Mouse (Mus musculus): Measurements from ENCODE around the gene Nipa2. TPM values are rescaled to one million over a fixed set of nuclear protein-coding genes. Genes with fewer than 3 reads are reported as not detected.
"Not testable (repeated sequence)": the region's sequence is repeated elsewhere in the genome, so short reads cannot be mapped to it uniquely, and the experiment has no call there.

The Nipa2 gene
- polyA plus RNA-seq, 1 experiment from 2014 or later, result 53.0 TPM

- H3K4me1 ChIP-seq (ENCODE audit: control insufficient read depth in 2 of 2, insufficient read depth in 2 of 2, low read length in 2 of 2), result no peaks in the 10 kb centered on the region
- 81% methylated on average over 4 of the region's 4 CpGs for WGBS
- H3K27ac ChIP-seq (replicated peaks in 1 of 2; ENCODE audit: control insufficient read depth in 1 of 2, insufficient read depth in 1 of 2, low read depth in 2 of 2, low read length in 2 of 2), result no peak overlapping the region
- H3K9ac ChIP-seq (ENCODE audit: low read length), result no peak overlapping the region
- no peak overlapping the region for H3K4me3 ChIP-seq (ENCODE audit: control insufficient read depth in 1 of 2, insufficient read depth in 1 of 2, low read depth in 1 of 2, low read length in 2 of 2)
- H3K4me2 ChIP-seq (ENCODE audit: low read length), result no peak overlapping the region
- H3K36me3 ChIP-seq (ENCODE audit: control insufficient read depth, insufficient read depth, low read length), result peaks cover 5% of the 10 kb centered on the region
- ATAC-seq (ENCODE audit: insufficient number of reproducible peaks, insufficient read depth, low FRiP score, low read depth), result no peak
- H3K27me3 ChIP-seq (ENCODE audit: control insufficient read depth, insufficient read depth, low read length), result no peaks in the 10 kb centered on the region
- H3K9me3 ChIP-seq (ENCODE audit: control insufficient read depth, low read length), result no peaks in the 10 kb centered on the region
These were observed 23.9 kb downstream of the Nipa2 start for GRCm38 (mm10) chr7:55938341-55938740.

GRCm38 (mm10) chr7:55935025-55935424 lies 27.3 kb downstream of the Nipa2 start:
- no peak overlapping the region for H3K27ac ChIP-seq (replicated peaks in 1 of 2; ENCODE audit: control insufficient read depth in 1 of 2, insufficient read depth in 1 of 2, low read depth in 2 of 2, low read length in 2 of 2)
- no peak for ATAC-seq (ENCODE audit: insufficient number of reproducible peaks, insufficient read depth, low FRiP score, low read depth)

GRCm38 (mm10) chr7:55928649-55929048 lies 33.6 kb downstream of the Nipa2 start:
- H3K27ac ChIP-seq (replicated peaks in 1 of 2; ENCODE audit: control insufficient read depth in 1 of 2, insufficient read depth in 1 of 2, low read depth in 2 of 2, low read length in 2 of 2), result no peak overlapping the region
- H3K4me1 ChIP-seq (ENCODE audit: control insufficient read depth in 2 of 2, insufficient read depth in 2 of 2, low read length in 2 of 2), result no peaks in the 10 kb centered on the region
- 74% methylated on average over 2 of the region's 2 CpGs for WGBS
- no peak for ATAC-seq (ENCODE audit: insufficient number of reproducible peaks, insufficient read depth, low FRiP score, low read depth)
- no peak overlapping the region for H3K4me3 ChIP-seq (ENCODE audit: control insufficient read depth in 1 of 2, insufficient read depth in 1 of 2, low read depth in 1 of 2, low read length in 2 of 2)
- no peak overlapping the region for H3K9ac ChIP-seq (ENCODE audit: low read length)
- H3K9me3 ChIP-seq (ENCODE audit: control insufficient read depth, low read length), result no peaks in the 10 kb centered on the region
- H3K4me2 ChIP-seq (ENCODE audit: low read length), result no peak overlapping the region
- peaks cover 79% of the 10 kb centered on the region for H3K36me3 ChIP-seq (ENCODE audit: control insufficient read depth, insufficient read depth, low read length)
- H3K27me3 ChIP-seq (ENCODE audit: control insufficient read depth, insufficient read depth, low read length), result no peaks in the 10 kb centered on the region

More at GRCm38 (mm10) chr7:55935025-55935424, 27.3 kb downstream of the Nipa2 start:
- WGBS, result 92% methylated on average over 2 of the region's 2 CpGs
- H3K27me3 ChIP-seq (ENCODE audit: control insufficient read depth, insufficient read depth, low read length), result no peaks in the 10 kb centered on the region
- H3K9ac ChIP-seq (ENCODE audit: low read length), result no peak overlapping the region
- H3K4me1 ChIP-seq (ENCODE audit: control insufficient read depth in 2 of 2, insufficient read depth in 2 of 2, low read length in 2 of 2), result no peaks in the 10 kb centered on the region
- no peaks in the 10 kb centered on the region for H3K9me3 ChIP-seq (ENCODE audit: control insufficient read depth, low read length)
- no peak overlapping the region for H3K4me2 ChIP-seq (ENCODE audit: low read length)
- H3K36me3 ChIP-seq (ENCODE audit: control insufficient read depth, insufficient read depth, low read length), result peaks cover 31% of the 10 kb centered on the region
- no peak overlapping the region for H3K4me3 ChIP-seq (ENCODE audit: control insufficient read depth in 1 of 2, insufficient read depth in 1 of 2, low read depth in 1 of 2, low read length in 2 of 2)

GRCm38 (mm10) chr7:55927262-55927661 lies 35.0 kb downstream of the Nipa2 start:
- Histone ChIP-seq H3K9ac (ENCODE audit: low read length) (no peak overlapping the region), H3K27me3 (ENCODE audit: control insufficient read depth, insufficient read depth, low read length) (no peaks in the 10 kb centered on the region), H3K4me2 (ENCODE audit: low read length) (no peak overlapping the region), H3K36me3 (ENCODE audit: control insufficient read depth, insufficient read depth, low read length) (peaks cover 89% of the 10 kb centered on the region), H3K27ac (replicated peaks in 1 of 2; ENCODE audit: control insufficient read depth in 1 of 2, insufficient read depth in 1 of 2, low read depth in 2 of 2, low read length in 2 of 2) (no peak overlapping the region), H3K9me3 (ENCODE audit: control insufficient read depth, low read length) (no peaks in the 10 kb centered on the region), H3K4me3 (ENCODE audit: control insufficient read depth in 1 of 2, insufficient read depth in 1 of 2, low read depth in 1 of 2, low read length in 2 of 2) (no peak overlapping the region), H3K4me1 (ENCODE audit: control insufficient read depth in 2 of 2, insufficient read depth in 2 of 2, low read length in 2 of 2) (no peaks in the 10 kb centered on the region)
- ATAC-seq (ENCODE audit: insufficient number of reproducible peaks, insufficient read depth, low FRiP score, low read depth), result no peak
- WGBS, result 81% methylated on average over 4 of the region's 4 CpGs

GRCm38 (mm10) chr7:55918365-55918764 lies 43.9 kb downstream of the Nipa2 start:
- H3K4me3 ChIP-seq (ENCODE audit: control insufficient read depth in 1 of 2, insufficient read depth in 1 of 2, low read depth in 1 of 2, low read length in 2 of 2); H3K27ac ChIP-seq (replicated peaks in 1 of 2; ENCODE audit: control insufficient read depth in 1 of 2, insufficient read depth in 1 of 2, low read depth in 2 of 2, low read length in 2 of 2); H3K27me3 ChIP-seq (ENCODE audit: control insufficient read depth, insufficient read depth, low read length); H3K4me1 ChIP-seq (ENCODE audit: control insufficient read depth in 2 of 2, insufficient read depth in 2 of 2, low read length in 2 of 2); ATAC-seq (ENCODE audit: insufficient number of reproducible peaks, insufficient read depth, low FRiP score, low read depth); H3K9me3 ChIP-seq (ENCODE audit: control insufficient read depth, low read length); H3K4me2 ChIP-seq (ENCODE audit: low read length); H3K9ac ChIP-seq (ENCODE audit: low read length): not testable (repeated sequence)
- WGBS, result 95% methylated on average over 11 of the region's 11 CpGs
- peaks cover 99% of the 10 kb centered on the region for H3K36me3 ChIP-seq (ENCODE audit: control insufficient read depth, insufficient read depth, low read length)

GRCm38 (mm10) chr7:55912118-55912517 lies 50.2 kb downstream of the Nipa2 start:
- ATAC-seq (ENCODE audit: insufficient number of reproducible peaks, insufficient read depth, low FRiP score, low read depth), result no peak
- no peak overlapping the region for H3K4me2 ChIP-seq (ENCODE audit: low read length)
- 92% methylated on average over 5 of the region's 5 CpGs for WGBS
- no peak overlapping the region for H3K4me3 ChIP-seq (ENCODE audit: control insufficient read depth in 1 of 2, insufficient read depth in 1 of 2, low read depth in 1 of 2, low read length in 2 of 2)
- H3K9ac ChIP-seq (ENCODE audit: low read length), result no peak overlapping the region
- no peaks in the 10 kb centered on the region for H3K4me1 ChIP-seq (ENCODE audit: control insufficient read depth in 2 of 2, insufficient read depth in 2 of 2, low read length in 2 of 2)
- no peaks in the 10 kb centered on the region for H3K27me3 ChIP-seq (ENCODE audit: control insufficient read depth, insufficient read depth, low read length)
- no peaks in the 10 kb centered on the region for H3K9me3 ChIP-seq (ENCODE audit: control insufficient read depth, low read length)
- H3K36me3 ChIP-seq (ENCODE audit: control insufficient read depth, insufficient read depth, low read length), result peaks cover 94% of the 10 kb centered on the region
- no peak overlapping the region for H3K27ac ChIP-seq (replicated peaks in 1 of 2; ENCODE audit: control insufficient read depth in 1 of 2, insufficient read depth in 1 of 2, low read depth in 2 of 2, low read length in 2 of 2)

GRCm38 (mm10) chr7:55911371-55911770 lies 50.9 kb downstream of the Nipa2 start:
- Histone ChIP-seq H3K27ac (replicated peaks in 1 of 2; ENCODE audit: control insufficient read depth in 1 of 2, insufficient read depth in 1 of 2, low read depth in 2 of 2, low read length in 2 of 2) (no peak overlapping the region), H3K9ac (ENCODE audit: low read length) (no peak overlapping the region), H3K4me1 (ENCODE audit: control insufficient read depth in 2 of 2, insufficient read depth in 2 of 2, low read length in 2 of 2) (no peaks in the 10 kb centered on the region), H3K36me3 (ENCODE audit: control insufficient read depth, insufficient read depth, low read length) (peaks cover 95% of the 10 kb centered on the region), H3K4me3 (ENCODE audit: control insufficient read depth in 1 of 2, insufficient read depth in 1 of 2, low read depth in 1 of 2, low read length in 2 of 2) (no peak overlapping the region), H3K9me3 (ENCODE audit: control insufficient read depth, low read length) (no peaks in the 10 kb centered on the region), H3K4me2 (ENCODE audit: low read length) (no peak overlapping the region), H3K27me3 (ENCODE audit: control insufficient read depth, insufficient read depth, low read length) (no peaks in the 10 kb centered on the region)
- ATAC-seq (ENCODE audit: insufficient number of reproducible peaks, insufficient read depth, low FRiP score, low read depth), result no peak
- 83% methylated on average over 8 of the region's 8 CpGs for WGBS

GRCm38 (mm10) chr7:55910356-55910755 lies 51.9 kb downstream of the Nipa2 start:
- no peak overlapping the region for H3K9ac ChIP-seq (ENCODE audit: low read length)
- H3K4me1 ChIP-seq (ENCODE audit: control insufficient read depth in 2 of 2, insufficient read depth in 2 of 2, low read length in 2 of 2), result no peaks in the 10 kb centered on the region
- H3K4me2 ChIP-seq (ENCODE audit: low read length), result no peak overlapping the region
- peaks cover 95% of the 10 kb centered on the region for H3K36me3 ChIP-seq (ENCODE audit: control insufficient read depth, insufficient read depth, low read length)
- H3K4me3 ChIP-seq (ENCODE audit: control insufficient read depth in 1 of 2, insufficient read depth in 1 of 2, low read depth in 1 of 2, low read length in 2 of 2), result no peak overlapping the region
- WGBS, result 76% methylated on average over 2 of the region's 2 CpGs
- H3K27me3 ChIP-seq (ENCODE audit: control insufficient read depth, insufficient read depth, low read length), result no peaks in the 10 kb centered on the region
- ATAC-seq (ENCODE audit: insufficient number of reproducible peaks, insufficient read depth, low FRiP score, low read depth), result no peak
- no peaks in the 10 kb centered on the region for H3K9me3 ChIP-seq (ENCODE audit: control insufficient read depth, low read length)
- H3K27ac ChIP-seq (replicated peaks in 1 of 2; ENCODE audit: control insufficient read depth in 1 of 2, insufficient read depth in 1 of 2, low read depth in 2 of 2, low read length in 2 of 2), result no peak overlapping the region

All from heart, embryonic 14.5 days (tissue).